Mouse (Mus musculus): ENCODE data around the gene Atp8b2. TPM values are rescaled to one million over a fixed set of nuclear protein-coding genes. Genes with fewer than 3 reads are reported as not detected.

Atp8b2 gene
- total RNA-seq, 4 experiments from 2014 or later = 96.1 to 111 (median 101) TPM

DNA sequence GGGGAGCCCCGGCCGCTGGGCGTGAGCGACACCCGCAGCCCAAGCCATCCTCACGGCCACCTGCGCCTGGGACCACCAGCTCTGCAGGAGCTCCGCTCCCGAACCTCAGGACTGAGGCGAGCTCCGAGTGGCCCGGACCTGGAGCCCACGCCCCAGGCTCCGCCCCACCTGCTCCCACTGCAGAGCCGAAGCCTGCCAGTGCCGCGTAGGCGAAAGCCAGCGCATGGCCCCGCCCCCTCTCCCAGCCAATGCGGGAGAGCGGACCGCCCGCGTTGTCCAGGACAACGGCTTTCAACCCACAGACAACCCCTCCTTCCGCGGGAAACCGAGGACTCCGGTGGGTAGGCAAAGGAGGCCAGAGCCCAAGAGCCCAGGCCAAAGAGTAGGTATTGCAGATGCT, 2.8 kb downstream of the Atp8b2 start:
- peak; percentile 77 to 96 for DNase-seq (ENCODE audit: low spot score in 2 of 2)

DNA sequence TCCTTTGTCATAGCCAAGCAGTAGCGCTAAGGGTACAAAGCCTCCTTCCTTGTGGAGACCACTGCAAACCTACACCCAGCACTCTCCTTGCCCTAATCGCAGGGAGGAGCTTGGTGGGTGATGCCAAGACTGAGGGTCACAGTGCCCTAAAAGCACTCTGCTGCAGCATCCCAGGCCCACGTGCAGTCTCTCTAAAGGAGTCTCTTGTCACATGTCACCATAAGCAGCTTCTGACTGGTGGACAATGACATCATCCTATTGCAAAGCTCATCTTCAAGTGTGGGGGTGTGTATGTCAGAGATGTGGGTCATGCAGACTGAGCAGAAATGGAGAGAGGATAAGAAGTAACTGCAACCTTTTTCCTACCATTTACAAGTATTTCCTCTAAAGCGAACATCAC, 3.9 kb downstream of the Atp8b2 start:
- peak in 1 of 2 experiments; percentile 81 for DNase-seq (ENCODE audit: low spot score in 2 of 2)

DNA sequence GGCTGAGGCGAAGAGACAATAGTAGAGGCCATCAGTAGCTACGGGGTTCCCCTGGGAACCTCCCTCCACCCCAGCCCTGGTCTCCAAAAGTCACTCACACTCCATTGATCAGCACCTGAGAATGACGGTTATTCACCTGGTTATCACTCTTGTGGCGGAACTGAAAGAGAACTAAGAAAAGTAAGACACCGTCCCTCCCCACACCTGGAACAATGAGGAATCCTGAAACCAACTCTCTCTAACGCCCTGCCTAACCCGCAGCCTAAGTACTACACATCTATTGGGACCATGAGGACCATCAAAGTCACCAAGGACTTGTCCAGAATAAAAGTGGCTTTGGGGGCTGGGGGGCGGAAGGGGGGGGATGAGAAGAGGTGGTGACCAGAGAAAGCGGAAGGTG, 5.4 kb downstream of the Atp8b2 start:
- no peak for DNase-seq (ENCODE audit: low spot score in 2 of 2)

DNA sequence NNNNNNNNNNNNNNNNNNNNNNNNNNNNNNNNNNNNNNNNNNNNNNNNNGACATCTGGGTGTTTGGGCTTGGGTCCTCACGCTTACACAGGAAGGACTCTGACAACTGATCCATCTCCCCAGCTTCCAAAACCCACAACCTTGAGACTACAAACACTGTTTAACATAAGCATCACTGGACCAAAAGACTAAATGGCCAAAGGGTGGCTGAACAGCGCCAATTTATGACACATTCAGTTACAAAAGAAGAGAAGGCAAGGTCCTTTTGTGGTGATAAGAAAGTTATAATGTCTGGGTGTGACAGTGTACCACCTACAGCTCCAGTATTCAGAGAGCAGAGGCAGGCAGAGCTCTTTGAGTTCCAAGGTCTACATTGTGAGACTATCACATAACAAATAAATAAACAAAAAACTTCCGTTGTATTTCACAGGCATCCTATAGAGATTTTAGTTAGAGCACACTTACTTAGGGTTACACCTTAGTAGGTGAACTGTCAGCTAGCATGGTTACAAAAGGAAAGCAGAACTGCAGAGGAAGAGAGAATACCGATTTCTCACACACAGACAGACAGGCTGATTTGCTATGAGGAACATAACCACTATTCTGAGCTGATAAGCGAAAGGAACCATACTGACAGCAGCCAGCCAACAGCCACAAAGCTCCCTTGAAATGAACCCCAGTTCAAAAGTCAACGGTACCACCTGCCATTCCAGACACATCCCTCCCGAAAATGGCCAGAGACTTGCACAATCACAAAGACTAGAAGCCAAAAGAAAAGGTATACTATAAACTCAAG, 6.9 kb downstream of the Atp8b2 start:
- DNase-seq (ENCODE audit: low spot score in 2 of 2) = no peak

DNA sequence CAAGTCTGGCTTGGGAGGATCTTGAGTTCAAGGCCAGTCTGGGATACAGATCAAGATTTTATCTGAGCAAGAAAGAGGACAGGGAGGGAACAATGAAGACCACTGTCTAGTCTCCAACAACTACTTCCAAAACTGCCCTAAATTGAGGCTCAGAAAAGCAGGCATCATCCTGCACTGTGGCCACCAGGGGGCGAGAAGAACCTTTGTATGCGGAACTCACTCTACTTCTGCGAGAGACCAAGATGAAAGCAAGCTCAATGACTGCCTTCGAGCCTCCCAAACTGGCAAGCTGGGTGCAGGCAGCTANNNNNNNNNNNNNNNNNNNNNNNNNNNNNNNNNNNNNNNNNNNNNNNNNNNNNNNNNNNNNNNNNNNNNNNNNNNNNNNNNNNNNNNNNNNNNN, 9.9 kb downstream of the Atp8b2 start:
- no peak for DNase-seq (ENCODE audit: low spot score in 2 of 2)

DNA sequence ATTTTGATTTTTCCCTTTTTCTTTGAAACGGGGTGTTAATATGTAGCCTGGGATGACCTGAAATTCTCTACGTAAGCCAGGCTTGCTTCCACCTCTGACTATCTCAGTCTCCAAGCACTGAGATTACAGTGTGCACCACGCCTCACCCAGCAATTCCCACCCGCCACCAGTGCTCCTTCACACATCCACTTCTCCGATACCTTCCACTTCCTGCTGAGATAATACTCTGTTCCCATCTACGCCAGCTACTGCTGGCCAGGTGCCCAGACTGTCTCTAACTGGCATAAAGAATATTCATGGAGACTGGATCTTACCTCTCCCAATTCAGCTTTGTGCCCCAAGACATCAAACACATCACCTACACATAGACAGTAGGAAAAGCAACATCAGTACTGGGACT, 14.7 kb downstream of the Atp8b2 start:
- peak in 1 of 2 experiments; percentile 75 for DNase-seq (ENCODE audit: low spot score in 2 of 2)

DNA sequence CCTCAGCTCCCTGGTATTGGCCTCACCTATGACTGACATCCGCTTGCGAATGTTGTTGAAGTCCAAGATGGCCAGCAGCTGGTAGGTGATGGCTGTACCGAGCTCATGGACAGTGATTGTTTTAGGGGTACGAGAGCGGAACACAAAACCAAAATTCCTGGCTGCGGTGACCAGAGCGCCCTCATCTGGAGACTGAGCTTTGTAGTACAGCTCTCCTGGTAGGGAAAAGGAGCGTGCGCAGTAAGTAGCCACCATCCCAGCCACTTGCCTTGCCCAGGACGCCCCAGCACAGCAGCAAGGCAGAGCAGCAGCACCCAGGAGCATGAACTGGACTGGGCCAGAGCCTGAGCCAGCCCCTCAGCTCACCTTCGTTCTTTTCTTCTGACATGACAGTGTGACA, 15.3 kb downstream of the Atp8b2 start:
- no peak for DNase-seq (ENCODE audit: low spot score in 2 of 2)

DNA sequence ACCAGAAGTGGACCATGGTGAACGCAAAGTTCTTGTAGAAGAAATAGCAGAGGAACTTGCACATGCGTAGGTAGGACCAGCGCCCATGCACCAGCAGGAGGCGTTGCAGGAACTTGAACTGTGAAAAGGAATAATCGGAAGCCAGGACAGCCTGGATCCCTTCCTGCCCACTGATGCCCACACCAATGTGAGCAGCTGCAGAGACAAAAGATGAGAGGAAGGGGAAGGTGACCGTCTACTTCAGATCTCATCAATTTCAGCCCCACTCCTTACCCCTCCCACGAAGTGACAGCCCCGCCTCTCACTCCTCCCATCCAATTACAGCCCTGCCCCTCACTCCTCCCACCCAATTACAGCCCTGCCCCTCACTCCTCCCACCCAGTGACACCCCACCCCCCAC, 18.3 kb downstream of the Atp8b2 start:
- DNase-seq (ENCODE audit: low spot score in 2 of 2) = no peak

DNA sequence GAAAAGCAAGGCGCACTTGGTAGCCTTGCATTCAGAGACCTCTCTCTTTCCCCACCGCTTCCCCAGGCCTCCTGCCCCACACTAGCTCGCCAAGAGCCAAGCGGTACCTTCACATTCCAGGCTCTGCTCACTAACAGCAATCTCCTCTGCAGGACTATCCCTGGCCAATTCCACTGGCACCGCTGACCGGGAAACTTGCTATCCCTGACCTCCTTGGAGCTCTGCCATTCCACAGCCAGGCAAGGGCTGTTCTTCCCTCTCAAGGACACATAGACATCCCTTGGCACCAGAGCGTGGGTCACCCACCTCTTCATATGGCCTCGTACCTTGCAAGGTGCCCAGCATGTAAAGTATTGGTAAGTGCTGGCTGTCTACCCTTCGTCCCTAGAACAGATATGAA, 20.4 kb downstream of the Atp8b2 start:
- no peak for DNase-seq (ENCODE audit: low spot score in 2 of 2)

DNA sequence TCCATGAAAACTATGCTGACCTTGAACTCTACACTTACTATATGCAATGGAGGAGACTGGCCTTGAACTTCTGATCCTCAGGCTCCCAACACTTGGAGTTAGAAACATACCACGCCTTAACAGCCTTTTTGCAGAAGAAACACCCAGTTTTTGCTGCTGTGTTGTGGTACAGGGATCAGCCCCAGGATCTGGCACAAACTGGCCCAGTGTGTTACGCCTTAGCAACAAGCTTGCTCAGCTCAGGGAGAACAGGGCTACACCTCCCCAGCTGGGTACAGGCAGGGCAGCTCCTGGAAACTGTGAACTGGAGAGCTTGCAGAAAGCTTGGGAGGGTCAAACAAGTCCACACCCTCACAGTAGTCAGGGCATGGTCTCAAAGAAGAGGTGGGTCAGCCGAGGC, 26.8 kb downstream of the Atp8b2 start:
- DNase-seq (ENCODE audit: low spot score in 2 of 2) = no peak

DNA sequence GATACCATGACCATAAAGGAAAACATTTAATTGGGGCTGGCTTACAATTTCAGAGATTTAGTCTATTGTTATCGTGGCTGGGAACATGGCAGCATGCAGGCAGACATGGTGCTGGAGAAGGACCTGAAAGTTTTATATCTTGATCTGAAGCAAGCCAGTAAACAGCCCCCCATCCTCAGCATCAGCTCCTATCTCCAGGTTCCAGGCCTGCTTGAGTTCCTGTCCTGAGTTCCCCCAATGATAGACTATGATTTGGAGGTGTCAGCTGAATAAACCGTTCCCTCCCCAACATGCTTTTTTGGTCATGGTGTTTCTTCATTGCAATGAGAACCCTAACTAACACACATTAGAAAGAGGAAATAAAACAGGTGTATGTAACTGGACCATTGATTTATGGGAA, 30.4 kb downstream of the Atp8b2 start:
- DNase-seq (ENCODE audit: low spot score in 2 of 2) = no peak

DNA sequence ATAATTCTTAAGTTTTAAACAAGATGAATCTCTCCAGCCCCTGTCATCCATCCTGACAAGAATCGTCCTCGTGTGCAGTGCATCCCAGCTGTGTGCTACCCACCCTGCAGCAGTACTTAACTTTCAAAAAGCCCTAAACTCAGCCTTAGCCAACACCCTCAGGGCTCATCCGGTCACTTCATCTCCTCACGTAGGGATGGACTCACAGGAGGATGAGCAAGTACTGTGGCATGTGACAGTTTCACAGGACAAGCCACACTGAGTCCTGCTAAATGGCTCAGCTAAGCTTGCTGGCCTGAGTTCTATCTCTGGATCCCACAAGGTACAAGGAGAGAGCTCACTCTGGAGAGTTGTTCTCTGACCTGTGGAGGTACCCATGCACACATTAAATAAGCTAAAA, 34.4 kb downstream of the Atp8b2 start:
- no peak for DNase-seq (ENCODE audit: low spot score in 2 of 2)

DNA sequence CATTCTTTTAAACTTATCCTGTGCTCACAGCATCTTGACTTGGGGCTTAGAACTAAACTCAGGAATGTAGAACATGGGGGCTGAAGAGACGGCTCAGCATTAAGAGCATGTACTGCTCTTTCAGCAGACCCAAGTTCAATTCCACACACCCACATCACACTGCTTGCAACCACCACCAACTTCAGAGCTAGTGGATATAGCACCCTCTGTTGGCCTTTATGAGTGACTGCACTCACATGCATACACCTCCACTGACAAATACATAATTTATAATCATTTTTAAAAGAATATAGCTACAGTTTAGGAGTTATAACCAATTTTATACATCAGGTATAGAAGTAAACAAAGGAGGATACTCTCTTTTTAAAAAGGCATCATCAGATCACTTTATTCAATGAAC, 36.9 kb downstream of the Atp8b2 start:
- DNase-seq (ENCODE audit: low spot score in 2 of 2) = no peak

DNA sequence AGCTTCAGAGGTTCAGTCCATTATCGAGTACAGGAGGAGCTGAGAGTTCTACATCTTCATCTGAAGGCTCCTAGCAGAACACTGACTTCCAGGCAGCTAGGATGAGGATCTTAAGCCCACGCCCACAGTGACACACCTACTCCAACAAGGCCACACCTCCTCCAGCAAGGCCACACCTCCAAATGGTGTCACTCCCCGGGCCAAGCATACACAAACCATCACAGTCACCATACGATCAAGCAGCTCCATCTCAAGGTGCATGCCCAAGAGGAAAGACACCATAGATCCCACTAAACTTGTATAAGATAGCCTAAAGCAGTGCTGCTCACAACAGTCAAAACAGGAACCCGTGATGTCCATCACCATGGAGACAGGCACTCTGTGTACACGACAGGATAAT, 42.6 kb downstream of the Atp8b2 start:
- DNase-seq (ENCODE audit: low spot score in 2 of 2) = no peak

DNA sequence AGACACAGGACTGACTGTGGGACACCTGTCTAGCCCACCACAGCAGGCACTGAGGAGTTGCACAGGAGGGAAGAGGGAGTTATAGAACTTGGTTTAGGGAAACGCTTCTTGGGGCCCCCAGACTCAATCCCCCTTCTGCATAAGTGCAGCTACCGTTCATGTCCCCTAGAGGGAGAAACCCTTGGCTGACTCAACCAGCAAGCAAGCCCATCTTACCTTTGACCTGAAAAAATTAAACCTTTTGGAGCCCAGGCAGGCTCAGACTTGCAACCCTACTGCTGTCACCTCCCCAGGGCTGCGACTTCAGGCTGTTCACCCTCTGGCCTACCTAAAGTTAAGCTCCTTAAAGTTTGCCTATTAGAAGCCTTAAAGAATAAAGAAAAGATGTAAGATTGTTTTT, 45.9 kb downstream of the Atp8b2 start:
- no peak for DNase-seq (ENCODE audit: low spot score in 2 of 2)

DNA sequence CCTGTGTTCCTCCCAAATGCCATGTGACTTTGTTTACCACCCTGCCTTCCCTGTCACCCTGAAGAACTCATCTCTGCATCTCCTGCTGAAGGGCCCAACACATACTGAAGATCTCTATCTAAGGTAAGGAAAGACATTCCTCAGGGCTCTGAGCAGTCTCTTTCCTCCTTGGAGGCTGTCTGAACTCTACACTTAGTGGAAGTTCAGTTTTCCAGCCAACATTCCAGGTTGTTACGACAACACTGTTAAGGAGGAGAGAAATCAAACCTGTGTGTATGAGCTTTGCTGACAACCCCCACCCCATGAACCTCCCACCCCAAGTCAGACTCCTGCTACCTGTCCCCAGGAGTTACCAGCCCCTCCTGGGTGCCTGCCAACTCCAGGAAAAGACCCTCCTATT, 46.7 kb downstream of the Atp8b2 start:
- DNase-seq (ENCODE audit: low spot score in 2 of 2) = no peak

DNA sequence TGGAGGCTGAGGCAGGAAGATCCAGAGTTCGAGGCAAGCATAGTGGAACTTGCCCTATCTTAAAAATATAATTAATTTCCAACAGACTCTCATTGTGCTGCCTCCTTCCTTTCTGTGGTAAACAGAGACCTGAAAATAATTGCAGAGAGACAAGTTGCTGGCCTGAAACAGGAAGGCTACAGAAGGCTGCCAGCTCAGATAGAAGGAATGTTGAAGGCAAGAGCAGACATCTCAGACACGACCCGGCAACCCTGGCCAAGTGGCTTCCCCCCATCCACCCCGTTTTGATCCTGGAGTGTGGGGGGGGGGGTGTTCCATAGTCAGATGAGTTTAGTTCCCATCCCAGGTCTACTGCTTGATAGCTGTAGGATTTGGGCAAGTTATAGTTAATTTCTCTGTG, 48.6 kb downstream of the Atp8b2 start:
- no peak for DNase-seq (ENCODE audit: low spot score in 2 of 2)

DNA sequence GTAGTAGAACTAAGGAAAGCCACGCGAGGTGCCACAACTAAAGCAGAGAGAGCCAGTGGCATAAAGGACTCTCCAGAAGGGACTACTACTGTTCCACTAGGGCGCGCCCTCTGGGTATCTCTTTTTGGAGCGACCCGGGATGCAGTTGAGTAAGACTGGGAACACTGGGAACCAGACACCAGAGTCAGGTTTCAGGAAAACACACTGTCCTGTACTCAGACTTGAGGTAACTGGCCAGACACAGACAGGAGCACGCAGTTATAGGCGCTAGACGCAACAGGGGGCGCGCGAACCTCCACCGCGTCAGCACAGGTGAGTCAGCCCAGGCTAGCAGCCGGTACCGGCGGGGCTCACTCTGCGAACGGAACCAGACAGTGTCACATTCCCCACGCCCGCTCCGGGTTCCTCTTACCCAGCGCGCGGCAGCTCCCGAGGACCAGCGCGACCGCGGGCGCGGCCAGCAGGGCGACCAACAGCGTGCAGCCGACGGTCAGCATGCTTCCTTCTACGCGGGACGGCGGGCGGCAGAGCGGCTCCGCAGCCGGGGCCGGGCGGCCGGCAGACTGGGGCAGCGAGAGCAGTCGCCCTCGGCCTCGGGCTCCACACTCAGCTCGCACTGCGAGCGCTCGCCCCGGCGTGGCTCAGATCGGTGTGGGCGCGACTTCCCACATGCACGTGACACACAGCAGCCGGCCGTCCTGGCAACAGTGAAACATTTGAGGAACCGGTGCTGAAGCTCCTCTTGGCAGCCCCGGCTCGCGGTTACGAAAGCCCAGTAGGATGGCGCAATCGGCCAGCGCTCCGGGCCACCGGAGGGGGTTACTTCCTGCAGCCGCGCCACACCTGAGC, 50.5 kb downstream of the Atp8b2 start, which contains the start of gene Il6ra:
Gene Il6ra (minus strand): TSS at position 654 of the 849 bp plus-strand sequence.
- peak; percentile 33 to 62 for DNase-seq (ENCODE audit: low spot score in 2 of 2)

DNA sequence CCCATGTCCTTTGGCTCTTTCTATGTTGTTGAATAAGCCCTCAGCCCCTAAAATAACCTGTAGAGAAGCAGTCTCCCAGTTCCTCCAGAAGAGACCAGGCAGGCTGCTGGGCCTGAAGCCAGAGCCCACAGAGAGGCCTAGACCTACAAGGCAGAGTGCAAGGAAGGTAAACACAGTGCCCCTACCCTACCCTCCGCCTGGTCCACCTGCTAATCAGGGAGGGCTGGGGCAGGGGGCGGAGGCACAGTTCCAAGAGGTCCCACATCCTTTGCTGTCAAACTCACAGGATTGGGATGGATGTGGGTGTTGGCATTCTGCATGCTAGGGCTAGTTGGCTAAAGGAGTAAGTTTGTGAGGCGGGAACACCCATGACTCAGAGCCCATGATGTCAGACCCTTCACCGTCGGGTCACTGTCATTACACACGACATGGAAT, 51.2 kb downstream of the Atp8b2 start:
- DNase-seq (ENCODE audit: low spot score in 2 of 2) = no peak

DNA sequence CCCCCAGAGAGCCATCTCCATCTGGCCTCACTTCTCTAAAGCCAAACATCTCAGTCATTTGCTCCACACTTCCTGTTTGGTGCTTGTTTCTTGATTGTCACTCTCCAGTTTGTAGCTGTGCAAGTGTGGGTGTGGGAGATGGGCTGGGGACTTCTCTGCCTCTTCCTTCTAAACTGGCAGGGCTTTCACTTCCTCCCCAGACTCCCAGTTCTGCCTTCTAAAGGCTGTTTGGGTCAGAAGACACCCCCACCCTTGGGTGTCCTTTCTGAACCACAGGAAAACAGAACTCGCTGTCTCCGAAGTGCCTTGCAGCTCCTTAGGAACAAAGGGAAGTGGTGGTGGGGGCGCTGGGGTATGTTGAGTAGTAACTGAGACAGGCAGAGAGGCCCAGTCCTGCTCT, 52.1 kb downstream of the Atp8b2 start:
- DNase-seq (ENCODE audit: low spot score in 2 of 2) = peak in 1 of 2 experiments; percentile 19

DNA sequence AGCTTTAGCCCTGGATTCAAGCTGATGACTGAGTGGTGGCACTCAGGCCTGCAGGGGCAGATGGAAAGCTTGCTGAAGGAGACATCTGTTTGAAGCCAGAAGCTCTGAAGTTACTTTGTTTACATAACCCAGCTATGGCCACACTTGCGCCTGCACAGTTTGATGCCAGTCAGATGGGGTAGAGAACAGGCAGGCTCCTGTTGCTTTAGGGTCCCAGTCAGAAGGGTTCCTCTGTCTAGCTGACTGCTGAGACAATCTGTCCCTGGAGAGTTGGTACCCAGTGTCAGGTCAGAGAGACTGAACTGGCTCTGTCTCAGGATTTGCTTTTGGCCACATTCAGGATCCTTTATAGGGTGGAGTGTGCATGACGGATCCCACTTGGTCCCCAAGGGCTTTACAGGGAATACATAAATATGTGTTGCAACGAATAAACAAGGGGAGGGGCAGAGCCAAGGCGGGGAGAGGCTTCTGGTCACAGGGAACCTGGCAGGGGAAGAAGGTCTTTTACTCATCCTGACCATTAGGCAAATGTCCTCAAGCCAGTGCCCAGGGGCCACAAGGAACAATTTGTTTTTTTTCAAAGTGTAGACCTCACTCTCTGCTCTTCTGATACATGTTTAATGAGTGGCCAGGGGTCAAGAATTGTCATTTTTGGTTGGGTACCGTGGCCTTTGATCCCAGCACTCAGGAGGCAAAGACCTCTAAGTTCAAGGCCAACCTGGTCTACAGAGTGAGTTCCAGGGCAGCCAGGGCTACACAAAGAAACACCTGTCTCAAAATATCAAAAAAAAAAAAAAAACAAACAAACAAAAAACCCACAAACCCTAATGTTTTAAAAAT, 53.4 kb downstream of the Atp8b2 start:
- DNase-seq (ENCODE audit: low spot score in 2 of 2) = no peak

DNA sequence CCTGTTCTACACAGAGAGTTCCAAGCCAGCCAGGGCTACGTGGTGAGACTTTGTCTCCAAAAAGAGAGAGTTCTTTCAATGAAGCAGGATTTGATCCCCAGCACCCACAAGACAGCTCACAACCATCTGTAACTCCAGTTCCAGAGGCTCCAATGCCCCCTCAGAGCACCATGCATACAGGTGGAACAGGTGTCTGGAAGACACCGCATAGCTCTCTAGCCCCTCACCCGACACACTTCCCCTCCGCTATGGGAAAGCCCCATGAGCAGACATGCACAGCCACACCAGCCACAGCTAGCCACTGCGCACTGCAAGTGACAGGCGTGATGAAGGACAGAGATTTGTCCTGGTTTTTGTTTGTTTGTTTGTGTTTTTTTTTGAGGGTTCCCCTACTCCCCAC, 54.5 kb downstream of the Atp8b2 start:
- DNase-seq (ENCODE audit: low spot score in 2 of 2) = no peak

Measured in left cerebral cortex, adult 8-10 months (tissue).